Mouse (Mus musculus): Measurements from ENCODE around the gene Shb.

The Shb gene

GRCm38 (mm10) chr4:45527562-45528354 is 4.5 kb downstream of the Shb start:
- no peak for DNase-seq

- no peak for DNase-seq
Observed at GRCm38 (mm10) chr4:45526846-45527561, 5.3 kb downstream of the Shb start.

GRCm38 (mm10) chr4:45526175-45526574 is 6.1 kb downstream of the Shb start:
- DNase-seq, result no peak

DNA sequence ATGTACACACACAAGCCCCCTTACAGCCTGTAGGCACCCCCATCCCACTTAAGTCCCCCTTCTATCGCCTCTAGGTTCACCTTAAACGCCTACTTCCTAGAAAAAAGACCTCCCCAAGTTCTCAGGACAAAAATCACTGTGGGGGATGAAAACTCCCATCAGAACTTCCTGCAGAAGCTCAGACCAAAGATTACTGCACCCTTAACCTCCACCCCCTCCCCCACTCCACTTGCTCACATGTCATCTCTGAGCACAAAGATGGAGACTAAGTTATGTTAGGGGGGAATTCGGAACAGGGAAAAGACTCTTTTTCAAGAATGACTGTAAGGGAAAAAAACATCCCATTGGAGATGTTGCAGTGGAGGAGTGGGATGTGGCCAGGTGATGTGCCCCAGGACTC is 6.7 kb downstream of the Shb start:
- no peak for DNase-seq

DNA sequence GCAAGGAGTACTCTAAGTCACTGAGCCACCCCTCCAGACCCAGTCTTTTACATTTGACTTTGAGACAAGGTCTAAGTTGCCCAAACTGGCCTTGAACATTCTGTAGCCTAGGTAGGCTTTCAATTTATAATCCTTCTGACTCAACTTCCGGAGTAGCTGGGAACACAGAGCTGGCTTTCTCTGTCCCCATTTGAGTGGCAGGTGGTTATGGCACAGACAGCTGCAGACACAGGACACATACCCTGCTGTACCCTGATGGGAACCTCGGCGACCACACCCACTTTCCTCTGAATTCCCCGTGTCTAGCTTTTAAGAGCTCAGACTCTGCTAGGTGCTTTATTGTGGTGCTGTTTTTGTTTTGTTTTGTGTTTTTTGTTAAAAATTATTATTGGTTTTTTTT is 7.7 kb downstream of the Shb start:
- DNase-seq, result no peak

DNA sequence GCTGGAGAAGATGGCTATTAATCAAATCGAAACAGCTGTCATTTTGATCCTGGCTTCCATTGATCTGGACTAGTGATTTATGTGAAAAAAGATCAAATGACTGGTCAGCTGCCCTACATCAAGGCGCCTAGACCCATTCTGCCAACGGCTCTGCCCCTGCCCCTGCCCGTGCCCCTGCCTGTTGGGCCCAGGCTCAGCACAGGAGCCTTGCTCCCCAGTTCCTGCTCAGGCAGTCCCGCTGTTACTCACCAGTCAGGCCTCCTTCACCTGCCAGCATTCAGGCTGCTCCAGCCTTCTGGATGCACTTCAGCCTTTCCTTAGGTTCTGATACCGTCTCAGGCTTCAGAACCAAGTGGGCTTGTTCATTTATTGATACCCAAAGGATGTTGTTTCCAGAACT is 8.9 kb downstream of the Shb start:
- DNase-seq, result no peak

GRCm38 (mm10) chr4:45522956-45523355 is 9.3 kb downstream of the Shb start:
- DNase-seq, result no peak

DNA sequence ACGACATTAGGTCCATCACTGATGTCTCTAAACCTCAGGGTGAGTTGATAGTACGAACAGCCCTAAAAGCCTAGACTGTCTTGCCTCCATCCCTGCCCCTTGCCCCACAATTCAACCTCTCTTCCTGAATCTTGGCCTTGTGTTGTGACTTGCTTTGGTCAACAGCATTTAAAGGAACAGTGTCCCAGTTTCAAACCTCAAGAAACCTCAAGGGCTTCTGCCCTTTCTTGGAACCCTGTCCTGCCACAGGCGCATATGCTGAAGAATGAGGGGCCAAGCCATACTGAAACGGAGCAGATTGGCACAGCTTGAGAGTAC is 9.7 kb downstream of the Shb start:
- DNase-seq, result no peak

DNA sequence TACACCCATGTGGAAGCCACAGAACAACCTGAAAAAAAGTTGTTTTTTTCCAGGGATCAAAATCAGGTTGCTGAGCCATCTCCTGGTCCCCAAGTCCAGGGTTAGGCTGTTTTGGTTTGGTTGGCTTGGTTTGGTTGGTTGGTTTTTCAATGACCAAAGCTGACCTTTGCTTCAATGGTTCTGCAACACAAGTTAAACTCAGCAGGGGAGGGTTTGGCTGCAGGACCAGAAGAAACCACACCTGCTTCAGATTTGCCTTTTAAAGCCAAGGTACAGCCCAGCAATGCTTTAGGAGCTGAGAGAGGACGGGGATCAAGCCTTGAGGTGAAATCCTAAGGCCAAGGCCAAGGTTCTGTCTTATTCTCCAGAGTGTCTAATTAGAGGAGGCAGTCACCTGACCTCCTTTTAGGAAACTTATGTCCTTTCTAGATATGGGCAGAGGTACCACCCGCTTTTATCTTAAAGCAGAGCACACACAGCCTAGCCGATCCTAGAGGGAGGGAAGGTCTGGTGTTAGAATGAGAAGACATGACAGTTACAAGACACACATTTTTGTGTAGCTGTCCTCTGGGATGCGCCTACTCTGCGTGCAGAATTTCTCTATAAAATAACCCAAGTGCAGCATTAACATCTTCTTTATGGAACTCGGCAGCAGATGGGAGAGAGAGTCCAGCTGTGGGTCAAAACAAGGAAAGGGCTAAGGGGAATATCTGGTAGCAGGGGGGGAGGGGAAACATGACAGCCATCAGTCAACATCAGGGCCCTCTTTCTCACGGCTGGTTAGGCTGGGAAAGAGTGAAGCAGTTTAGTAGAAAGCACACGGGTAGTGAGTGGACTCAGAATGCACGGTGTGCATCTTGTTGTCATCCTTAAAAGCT is 10.3 kb downstream of the Shb start:
- DNase-seq, result no peak

DNA sequence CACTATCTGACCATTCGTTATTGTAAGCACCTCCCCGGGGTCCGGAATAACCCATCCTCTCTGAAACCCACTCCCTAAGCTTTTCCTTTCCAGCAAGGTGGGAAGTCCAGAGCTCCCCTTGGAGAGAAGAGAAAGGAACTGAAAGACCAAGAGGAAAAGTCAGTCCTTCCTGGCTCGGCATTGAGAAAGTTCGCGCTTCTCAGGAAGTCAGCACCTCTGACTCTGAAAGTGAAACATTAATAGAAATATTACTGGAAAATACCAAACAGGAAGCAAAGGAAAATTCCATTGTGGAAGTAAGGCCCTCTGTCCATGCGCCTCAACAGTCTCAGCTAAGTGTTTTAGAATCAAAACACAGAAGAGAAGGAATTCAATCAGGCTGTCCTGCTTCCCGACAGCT is 11.9 kb downstream of the Shb start:
- DNase-seq, result no peak

GRCm38 (mm10) chr4:45517399-45517798 is 14.9 kb downstream of the Shb start:
- DNase-seq, result no peak

GRCm38 (mm10) chr4:45515894-45516293 is 16.4 kb downstream of the Shb start:
- DNase-seq, result no peak

- DNase-seq, result no peak
Observed at GRCm38 (mm10) chr4:45514406-45514805, 17.9 kb downstream of the Shb start.

DNA sequence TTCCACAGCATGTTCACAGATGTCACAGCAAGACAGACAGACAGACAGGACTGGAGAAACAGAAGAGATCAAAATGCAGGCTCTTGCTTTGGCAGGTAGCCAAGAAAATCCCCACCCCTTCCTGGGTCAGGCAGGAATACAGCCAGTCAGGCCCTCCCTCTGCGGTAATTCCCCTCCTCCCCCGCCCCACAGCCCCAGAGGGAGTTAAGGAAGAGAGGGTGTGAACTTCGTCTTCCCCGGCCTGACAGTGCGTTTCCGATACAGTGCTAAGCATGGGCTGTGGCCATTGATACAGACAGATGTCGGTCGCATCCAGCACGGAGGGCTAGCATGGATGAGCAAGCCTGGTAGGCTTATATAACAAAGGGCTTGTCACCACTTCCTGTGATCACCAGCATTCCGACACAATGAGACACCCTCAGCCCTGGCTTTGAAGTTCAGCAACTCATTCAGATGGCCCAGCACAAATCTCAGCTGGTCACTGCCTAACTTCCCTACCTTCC is 18.4 kb downstream of the Shb start:
- DNase-seq, result no peak

DNA sequence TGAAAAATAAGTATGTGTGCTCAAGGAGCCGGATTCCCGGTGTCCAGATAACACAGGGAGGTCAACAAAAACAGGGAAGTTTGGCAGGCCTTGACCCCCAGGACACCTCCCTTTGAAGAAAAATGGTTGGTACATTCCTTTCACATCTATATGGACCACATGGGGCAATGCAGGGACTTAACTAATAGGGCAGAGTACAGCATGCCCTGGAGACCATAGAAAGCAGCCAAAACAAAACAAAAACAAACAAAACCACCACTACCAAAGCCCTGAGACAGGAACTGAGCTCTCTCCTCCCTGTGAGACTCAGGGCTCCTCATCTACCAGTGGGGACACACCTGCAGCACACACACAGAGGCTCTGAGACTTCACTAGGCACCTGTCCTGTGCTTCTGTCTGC is 18.9 kb downstream of the Shb start:
- DNase-seq, result no peak

GRCm38 (mm10) chr4:45510163-45510562 is 22.1 kb downstream of the Shb start:
- DNase-seq, result no peak

- no peak for DNase-seq
Observed at GRCm38 (mm10) chr4:45509416-45509815, 22.9 kb downstream of the Shb start.

DNA sequence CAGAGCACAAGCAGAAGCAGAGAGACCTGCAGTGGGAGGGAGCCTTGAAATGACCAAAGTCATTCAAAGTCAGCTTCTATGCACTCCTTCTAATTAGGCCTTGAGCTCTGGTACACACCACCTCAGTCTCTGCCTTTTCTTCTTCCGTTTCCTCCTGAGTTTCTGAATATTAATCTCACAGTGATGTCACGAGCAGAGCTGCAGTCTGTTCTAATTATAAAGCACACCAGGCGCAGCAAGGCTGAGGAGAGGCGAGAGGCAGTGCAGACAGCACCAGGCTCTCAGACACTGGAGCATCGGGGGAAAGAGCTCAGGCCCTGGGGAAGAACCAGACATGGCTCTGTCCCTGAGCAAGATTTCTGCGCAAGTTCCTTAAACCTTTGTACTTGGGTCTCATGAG is 23.8 kb downstream of the Shb start:
- no peak for DNase-seq

- no peak for DNase-seq
Observed at GRCm38 (mm10) chr4:45507476-45507875, 24.8 kb downstream of the Shb start.

DNA sequence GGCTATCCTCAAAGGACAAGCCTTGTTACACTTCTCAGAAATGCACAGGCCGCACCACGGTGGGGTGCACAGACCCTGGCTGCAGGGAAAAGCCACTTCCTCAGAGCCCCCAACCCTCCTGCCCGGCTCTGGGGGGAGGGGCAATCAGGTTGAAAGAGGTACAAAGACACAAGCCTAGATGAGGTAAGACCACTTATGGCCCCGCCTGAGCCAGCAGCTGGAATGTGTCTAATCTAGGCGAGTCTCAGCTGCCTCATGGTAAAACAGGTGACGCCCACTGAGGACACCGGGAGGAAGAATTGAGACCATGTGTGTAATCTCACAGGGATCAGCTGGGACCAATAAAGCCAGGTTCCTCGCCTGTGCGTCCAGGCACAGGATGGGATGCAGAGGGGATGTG is 25.2 kb downstream of the Shb start:
- no peak for DNase-seq

GRCm38 (mm10) chr4:45506613-45507012 is 25.7 kb downstream of the Shb start:
- DNase-seq, result no peak

GRCm38 (mm10) chr4:45505671-45506070 is 26.6 kb downstream of the Shb start:
- DNase-seq, result no peak

GRCm38 (mm10) chr4:45505191-45505590 is 27.1 kb downstream of the Shb start:
- DNase-seq, result no peak

DNA sequence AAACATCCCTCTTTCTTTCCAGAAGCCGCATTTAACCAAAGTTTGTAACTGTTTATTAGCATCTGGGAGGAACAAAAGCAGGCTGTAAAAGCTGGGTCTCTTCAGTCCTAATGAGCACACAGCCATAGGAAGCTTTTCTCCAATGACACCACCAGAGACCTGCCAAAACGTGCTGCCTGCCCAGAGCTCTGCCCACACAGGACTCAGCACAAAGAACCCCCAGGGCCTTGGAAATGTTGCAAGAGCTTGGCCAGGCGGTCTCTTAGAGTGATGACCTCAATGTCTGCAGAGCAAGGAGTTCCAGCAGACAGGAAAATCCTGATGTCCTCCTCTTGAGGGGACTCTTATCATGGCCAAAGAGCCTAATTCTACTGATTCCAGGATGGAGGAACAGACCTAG is 28.5 kb downstream of the Shb start:
- DNase-seq, result no peak

Measured in cerebellum, adult 11 months (tissue).